Mouse (Mus musculus) kidney, adult 8-10 months (tissue): ENCODE measurements around the gene Mpst.
A peak's percentile ranks its signal among the peaks of the same experiment; 100 is the strongest.

Experiments
- DNase-seq, 2 experiments: peaks; one replicate each; pipeline ENCODE4 v3.0.0; 2022

The Mpst gene

DNA sequence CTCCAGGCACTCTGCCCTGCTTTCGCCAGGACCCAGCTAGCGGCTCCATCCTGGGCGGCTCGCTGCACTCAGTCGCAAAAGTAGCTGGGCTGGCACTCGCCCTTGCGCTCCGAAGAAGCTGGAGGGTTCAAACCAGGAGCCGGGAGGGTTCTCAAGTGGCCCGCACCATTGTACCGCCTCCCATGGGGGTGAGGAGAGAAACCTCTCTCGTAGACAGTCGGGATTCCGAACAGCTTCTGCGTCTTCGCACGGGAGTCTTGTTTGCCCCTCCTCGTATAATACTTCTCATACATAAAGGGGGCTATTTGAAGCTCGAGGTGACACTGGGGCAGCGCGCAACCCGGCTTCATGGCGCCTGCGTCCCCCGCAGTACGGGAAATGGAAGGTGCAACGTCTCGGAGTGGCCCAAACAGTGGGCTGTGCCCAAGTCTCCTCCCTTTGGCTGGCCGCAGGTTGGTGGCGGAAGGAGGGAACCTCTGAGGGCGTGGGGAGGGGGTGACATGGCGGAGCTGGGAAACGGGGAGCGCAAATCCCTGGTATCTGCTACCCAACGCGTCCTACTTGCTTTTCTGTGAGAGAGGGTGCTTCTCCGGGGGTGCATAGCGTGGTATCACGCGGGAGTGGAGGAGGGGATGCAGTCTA, at the start of gene Mpst:
TSS of gene Mpst (plus strand) at position 124 of the 642 bp plus-strand sequence.
- peak; percentile 91 to 92 for DNase-seq

GRCm38 (mm10) chr15:78365916-78366315, 40.3 kb upstream of the Mpst start:
- no peak for DNase-seq

DNA sequence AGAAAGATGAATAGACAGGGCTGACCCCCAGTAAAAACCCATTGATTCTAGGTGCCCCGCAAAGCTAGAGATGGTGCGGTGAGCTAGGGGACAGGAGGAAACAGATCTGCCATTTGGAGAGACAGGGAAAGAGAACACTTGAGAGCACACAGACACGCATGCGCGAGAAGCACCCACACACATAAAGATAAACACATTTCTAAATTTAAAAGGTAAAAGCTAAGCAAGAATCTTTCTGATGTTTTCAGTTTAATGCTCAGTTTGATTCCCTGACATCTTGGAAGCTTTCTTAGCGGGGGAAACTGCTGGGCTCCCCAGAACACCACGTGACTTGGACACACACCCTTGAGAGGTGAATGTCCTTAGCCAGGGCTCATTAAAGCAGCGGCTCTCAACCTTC, 39.3 kb upstream of the Mpst start:
- DNase-seq: no peak

GRCm38 (mm10) chr15:78367811-78368210, 38.4 kb upstream of the Mpst start:
- no peak for DNase-seq

GRCm38 (mm10) chr15:78368926-78369346, 37.3 kb upstream of the Mpst start:
- peak in 1 of 2 experiments; percentile 25 for DNase-seq

- DNase-seq: no peak
Measured at GRCm38 (mm10) chr15:78369641-78370040, 36.6 kb upstream of the Mpst start.

GRCm38 (mm10) chr15:78372796-78373195, 33.4 kb upstream of the Mpst start:
- DNase-seq: no peak

DNA sequence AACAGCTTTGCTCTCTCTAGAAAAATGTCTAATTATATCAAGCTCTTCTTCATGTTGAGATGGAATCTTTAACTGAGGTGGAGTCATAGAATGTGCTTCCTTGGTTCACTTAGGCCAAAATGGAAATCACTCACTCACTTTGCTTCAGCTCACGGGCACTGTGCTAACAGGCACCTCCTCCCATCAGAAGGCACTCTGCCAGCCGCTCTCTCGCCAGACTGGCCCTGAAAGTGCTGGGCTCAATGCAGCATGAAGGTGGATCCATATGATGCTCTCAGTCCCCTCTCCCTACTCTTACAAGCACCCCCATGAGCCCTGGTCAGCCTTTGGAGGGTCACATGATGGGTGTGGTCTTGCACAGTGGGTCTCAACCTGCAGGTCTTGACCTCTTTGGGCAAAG, 32.0 kb upstream of the Mpst start:
- DNase-seq: no peak

- no peak for DNase-seq
Measured at GRCm38 (mm10) chr15:78377859-78378258, 28.4 kb upstream of the Mpst start.

GRCm38 (mm10) chr15:78378556-78378955, 27.7 kb upstream of the Mpst start:
- no peak for DNase-seq

- no peak for DNase-seq
Measured at GRCm38 (mm10) chr15:78380208-78380607, 26.0 kb upstream of the Mpst start.

DNA sequence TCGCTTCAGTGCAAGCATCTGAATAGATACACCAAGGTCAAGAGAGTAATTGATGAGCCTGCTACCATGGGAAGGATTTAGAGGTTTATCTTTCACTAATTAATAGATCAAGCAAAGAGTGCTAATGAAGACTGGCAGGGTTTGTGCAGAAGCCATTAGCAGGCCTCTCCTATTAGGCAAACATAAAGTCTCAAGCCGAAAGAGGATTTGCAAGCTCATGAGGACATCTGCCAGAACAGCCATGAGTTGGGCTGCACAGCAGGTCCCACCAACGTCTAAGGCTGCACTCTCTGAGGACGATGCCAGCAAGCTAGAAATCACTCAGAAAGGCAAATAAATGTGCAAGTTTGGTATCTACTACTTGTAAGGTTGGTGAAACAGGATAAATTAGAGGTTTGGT, 25.5 kb upstream of the Mpst start:
- no peak for DNase-seq

DNA sequence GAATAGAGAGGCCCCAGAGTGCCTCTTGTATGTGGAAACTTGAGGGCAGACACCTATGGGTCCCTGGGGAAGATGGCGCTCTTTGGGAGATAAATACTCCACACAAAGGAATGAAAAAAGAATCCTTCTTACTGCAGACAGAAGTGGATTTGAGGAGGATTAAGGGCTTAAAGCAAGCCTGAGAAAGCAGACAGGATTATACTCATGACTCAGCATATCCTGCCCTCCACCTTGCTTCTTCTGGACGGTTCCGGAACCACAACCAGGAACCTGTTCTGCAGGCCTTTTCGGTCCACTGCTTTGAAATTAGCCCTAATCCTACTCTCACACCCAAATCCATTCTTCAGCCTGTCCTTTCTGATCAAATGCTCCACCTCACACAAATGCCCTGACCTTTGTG, 24.1 kb upstream of the Mpst start:
- DNase-seq: no peak

- peak; percentile 78 to 80 for DNase-seq
Measured at GRCm38 (mm10) chr15:78383450-78384219, 22.6 kb upstream of the Mpst start.

- no peak for DNase-seq
Measured at GRCm38 (mm10) chr15:78384220-78385116, 21.7 kb upstream of the Mpst start.

- no peak for DNase-seq
Measured at GRCm38 (mm10) chr15:78385564-78385963, 20.7 kb upstream of the Mpst start.

DNA sequence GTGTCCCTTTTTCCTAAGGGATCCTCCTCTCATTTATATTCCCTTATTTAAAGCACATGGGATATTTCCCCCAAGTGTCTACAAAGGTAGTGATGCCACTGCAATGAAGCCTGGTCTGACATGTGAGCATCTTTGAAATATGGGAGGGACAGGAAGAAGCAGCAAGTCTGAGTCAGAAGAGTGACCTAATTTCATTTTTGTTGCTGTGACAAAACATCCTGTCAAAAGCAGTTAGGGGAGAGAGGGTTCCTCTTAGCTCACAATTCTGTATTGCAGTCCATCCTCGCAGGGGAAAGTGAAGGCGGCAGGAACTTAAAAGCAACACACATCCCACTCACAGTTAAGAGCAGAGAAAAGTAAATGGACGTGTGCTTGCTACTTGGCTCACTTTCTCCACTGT, 15.4 kb upstream of the Mpst start:
- no peak for DNase-seq

DNA sequence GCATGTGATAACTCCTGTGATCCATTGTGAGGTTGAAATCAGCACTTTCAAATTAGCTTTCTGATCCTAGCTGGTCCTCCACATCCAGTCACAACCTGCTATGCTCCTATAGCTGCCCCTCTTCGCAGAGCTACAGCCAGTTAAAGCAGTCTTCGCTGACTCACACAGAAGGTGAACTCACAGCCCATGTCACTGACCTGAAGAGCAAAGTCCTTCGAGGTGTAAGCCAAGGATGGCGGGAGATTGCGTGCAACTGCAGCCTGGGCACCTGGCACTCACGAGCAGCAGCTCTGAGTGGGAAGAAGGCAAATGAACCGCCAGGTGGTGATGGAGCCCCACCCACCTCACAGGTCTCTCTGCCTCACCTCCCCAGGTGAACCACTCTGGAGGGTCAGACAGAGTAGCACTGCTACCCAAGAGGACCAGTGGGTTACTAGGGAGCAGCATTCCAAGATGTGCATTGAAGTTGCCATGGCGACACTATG, 10.7 kb upstream of the Mpst start, which contains the start of gene Tex33:
TSS of gene Tex33 (minus strand) at position 435 of the 485 bp plus-strand sequence.
- peak in 1 of 2 experiments; percentile 55 for DNase-seq

DNA sequence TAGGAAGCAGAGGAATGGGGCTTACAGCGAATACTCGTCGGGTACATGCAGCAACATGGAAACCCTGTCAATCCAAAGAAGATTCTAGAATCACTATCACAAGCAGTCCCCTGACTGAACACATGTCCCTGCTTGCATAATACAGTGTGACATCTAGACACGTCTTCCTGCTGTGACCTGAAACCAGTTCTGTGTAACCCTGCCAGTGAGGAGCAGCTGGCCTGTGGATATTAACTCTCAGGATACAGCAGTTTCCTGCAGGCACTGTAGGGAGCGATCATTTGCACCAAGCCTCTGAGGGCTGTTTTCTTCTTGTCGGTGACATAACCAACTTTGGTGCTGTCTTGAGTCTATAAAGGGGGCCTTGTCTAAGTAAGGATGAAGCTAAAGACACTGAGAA, 4.9 kb upstream of the Mpst start:
- DNase-seq: no peak

GRCm38 (mm10) chr15:78401921-78402320, 4.3 kb upstream of the Mpst start:
- peak; percentile 71 to 75 for DNase-seq

DNA sequence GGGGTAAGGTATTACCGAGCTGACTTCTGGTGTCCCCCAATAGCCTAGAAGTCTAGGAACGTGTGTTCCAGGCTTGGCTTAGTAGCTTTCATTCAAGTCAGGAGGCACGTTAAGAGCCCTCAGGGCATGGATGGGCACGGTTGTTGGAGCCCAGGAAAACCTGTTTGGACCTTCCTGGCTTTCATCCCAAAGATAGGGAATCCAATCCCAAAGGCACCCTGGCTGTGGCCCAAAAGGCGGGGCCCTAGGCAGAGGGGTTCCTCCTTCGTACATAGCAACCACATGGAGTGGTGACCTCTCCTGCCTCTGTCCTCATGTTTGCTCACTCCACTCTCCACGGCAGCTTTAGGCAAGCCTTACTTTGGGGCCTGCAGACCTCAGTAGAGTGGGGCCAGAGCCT, 3.8 kb upstream of the Mpst start:
- peak in 1 of 2 experiments; percentile 54 for DNase-seq

- DNase-seq: peak; percentile 82 to 90
Measured at GRCm38 (mm10) chr15:78403301-78403741, 2.9 kb upstream of the Mpst start.

DNA sequence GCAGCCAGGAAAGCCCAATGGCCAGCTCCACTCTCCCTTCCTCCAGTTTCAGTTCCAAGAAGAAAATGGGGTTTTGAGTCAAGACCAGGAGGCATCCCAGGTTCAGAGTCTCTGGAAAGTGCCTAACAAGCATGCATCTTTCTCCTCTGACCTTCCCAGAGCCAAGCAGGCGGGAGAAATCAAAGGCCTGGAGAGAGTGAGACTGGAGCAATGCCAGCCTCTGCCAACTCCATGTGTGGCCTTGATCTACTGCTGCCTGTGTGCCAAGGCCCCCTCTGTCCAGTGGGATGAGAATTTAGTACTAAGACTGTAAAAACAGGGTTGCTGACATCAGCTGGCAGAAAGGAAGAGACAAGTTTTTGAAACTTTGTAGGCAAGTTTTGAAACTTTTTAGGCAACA, 2.3 kb upstream of the Mpst start:
- peak; percentile 87 to 89 for DNase-seq
